Mouse (Mus musculus) frontal cortex, postnatal 14 days (tissue): ENCODE results near the gene Gm13288.
A peak's percentile ranks its signal among the peaks of the same experiment; 100 is the strongest.
"Not testable (repeated sequence)": the region's sequence is repeated elsewhere in the genome, so short reads cannot be mapped to it uniquely, and the experiment has no call there.

ENCODE experiments used
- DNase-seq, 2 experiments: peaks; one replicate each; pipeline ENCODE4 v3.0.0; 2022; ENCODE audit warnings: low spot score in 2 of 2

Gm13288 gene

DNA sequence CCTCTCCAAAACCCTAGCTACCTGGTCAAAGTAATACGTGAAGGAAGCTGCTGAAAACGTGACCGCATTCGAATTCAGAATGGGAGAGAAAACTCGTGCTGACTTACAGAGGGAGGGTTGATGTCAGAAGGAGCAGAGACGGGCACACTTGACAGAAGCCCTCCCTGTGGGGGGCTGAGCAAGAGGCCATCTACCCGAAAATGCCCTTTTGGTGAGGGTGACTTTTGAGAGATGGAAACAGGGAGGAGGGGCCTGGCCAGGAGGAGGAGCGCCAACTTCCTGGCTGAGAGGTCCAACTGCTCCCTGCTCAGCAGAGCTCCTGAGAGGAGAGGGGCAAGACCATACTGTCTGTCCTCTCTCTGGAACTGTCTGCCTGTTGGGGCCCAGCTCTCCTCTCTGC, at the start of gene Gm13288:
TSS of gene Gm13288 (plus strand) at position 301 of the 400 bp plus-strand sequence.
- not testable (repeated sequence) for DNase-seq

- peak in 1 of 2 experiments; percentile 6 for DNase-seq
These were observed 48.5 kb upstream of the Gm13288 start for GRCm38 (mm10) chr4:88756581-88757513.

GRCm38 (mm10) chr4:88757628-88758031, 47.7 kb upstream of the Gm13288 start:
- DNase-seq, result peak; percentile 91 to 95

DNA sequence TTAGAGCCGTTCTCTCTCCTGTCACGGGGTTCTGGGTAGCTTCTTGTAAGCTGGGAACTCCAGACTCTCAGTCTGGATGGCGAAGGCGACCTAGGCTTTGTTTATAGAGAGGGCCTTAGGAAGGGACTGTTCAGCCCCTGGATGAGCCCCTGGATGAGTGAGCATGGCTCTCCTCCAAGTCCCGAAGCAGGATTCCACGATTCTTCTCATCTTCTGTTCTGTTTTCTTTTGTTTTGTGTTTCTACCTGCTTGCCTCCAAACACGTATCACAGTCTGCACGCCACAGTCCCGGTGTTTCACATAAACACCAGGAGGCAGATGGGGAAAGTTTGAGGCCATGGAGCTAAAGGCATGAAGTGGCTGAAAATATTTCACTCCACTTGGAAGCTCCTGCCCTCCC, 46.6 kb upstream of the Gm13288 start:
- DNase-seq, result not testable (repeated sequence)

- DNase-seq, result peak; percentile 19 to 31
These were observed 45.6 kb upstream of the Gm13288 start, which contains the start of gene Gm13283 for GRCm38 (mm10) chr4:88759610-88760268. Gene Gm13283, plus strand, starts transcription at chr4:88760119.

GRCm38 (mm10) chr4:88760431-88760830, 44.9 kb upstream of the Gm13288 start:
- DNase-seq, result peak; percentile 32 to 47

GRCm38 (mm10) chr4:88761776-88762175, 43.6 kb upstream of the Gm13288 start:
- DNase-seq, result peak; percentile 76 to 78

DNA sequence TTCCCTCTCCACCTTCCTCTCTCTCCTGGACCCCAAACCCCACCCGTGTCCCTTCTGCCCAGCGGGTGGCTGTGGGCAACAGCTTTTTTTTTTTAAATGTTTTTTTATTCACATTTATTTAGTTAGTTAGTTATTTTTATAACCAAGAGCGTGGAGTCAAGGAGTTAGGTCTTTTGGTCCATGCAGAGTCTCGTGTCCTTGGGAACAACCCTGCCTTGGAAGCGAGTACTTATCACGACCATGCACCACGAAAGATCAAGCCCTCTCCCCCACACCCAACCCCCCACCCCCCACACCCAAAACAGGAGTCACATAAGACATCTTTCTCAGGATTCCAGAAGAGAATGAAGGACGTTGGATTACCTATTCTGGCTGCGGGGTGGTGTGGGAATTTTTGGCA, 43.0 kb upstream of the Gm13288 start:
- DNase-seq, result peak in 1 of 2 experiments; percentile 13

DNA sequence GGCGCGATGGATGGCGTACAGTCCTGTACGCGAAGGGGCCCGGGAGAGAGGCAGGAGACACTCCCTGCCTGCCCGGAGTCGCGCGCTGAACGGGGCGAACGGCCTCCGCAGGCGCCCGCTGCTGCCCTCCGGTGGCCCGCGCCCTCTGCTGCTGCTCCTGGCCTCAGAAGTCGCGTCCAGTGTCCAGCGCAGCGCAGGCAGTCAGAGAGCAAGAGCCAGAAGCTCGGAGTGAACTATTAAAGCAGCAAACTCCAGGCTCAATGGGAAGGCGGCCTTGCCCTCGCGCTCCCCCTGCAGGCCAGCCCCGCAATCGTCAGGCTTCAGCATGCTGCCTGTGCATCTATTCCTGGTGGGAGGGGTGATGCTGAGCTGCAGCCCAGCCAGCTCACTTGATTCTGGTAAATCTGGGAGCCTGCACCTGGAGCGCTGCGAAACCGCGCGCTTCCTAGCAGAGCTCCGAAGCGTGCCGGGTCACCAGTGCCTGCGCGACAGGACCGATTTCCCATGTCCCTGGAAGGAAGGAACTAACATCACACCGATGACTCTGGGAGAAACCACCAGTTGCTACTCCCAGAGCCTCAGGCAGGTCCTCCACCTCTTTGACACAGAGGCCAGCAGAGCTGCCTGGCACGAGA, 41.8 kb upstream of the Gm13288 start:
- peak; percentile 14 to 16 for DNase-seq

- DNase-seq, result not testable (repeated sequence)
These were observed 31.8 kb upstream of the Gm13288 start, which contains the start of gene Gm13290 for GRCm38 (mm10) chr4:88773534-88773933. Gene Gm13290, plus strand, starts transcription at chr4:88773834.

- not testable (repeated sequence) for DNase-seq
These were observed 28.7 kb upstream of the Gm13288 start, which contains the start of gene Gm13289 for GRCm38 (mm10) chr4:88776622-88777021. Gene Gm13289, plus strand, starts transcription at chr4:88776922.

DNA sequence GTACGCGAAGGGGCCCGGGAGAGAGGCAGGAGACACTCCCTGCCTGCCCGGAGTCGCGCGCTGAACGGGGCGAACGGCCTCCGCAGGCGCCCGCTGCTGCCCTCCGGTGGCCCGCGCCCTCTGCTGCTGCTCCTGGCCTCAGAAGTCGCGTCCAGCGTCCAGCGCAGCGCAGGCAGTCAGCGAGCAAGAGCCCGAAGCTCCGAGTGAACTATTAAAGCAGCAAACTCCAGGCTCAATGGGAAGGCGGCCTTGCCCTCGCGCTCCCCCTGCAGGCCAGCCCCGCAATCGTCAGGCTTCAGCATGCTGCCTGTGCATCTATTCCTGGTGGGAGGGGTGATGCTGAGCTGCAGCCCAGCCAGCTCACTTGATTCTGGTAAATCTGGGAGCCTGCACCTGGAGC, 25.8 kb upstream of the Gm13288 start, which contains the start of gene Gm13272:
TSS of gene Gm13272 (plus strand) at position 301 of the 400 bp plus-strand sequence.
- not testable (repeated sequence) for DNase-seq

- not testable (repeated sequence) for DNase-seq
These were observed 25.0 kb upstream of the Gm13288 start for GRCm38 (mm10) chr4:88780320-88780719.

DNA sequence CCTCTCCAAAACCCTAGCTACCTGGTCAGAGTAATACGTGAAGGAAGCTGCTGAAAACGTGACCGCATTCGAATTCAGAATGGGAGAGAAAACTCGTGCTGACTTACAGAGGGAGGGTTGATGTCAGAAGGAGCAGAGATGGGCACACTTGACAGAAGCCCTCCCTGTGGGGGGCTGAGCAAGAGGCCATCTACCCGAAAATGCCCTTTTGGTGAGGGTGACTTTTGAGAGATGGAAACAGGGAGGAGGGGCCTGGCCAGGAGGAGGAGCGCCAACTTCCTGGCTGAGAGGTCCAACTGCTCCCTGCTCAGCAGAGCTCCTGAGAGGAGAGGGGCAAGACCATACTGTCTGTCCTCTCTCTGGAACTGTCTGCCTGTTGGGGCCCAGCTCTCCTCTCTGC, 23.5 kb upstream of the Gm13288 start, which contains the start of gene Ifnz:
TSS of gene Ifnz (plus strand) at position 301 of the 400 bp plus-strand sequence.
- DNase-seq, result not testable (repeated sequence)

DNA sequence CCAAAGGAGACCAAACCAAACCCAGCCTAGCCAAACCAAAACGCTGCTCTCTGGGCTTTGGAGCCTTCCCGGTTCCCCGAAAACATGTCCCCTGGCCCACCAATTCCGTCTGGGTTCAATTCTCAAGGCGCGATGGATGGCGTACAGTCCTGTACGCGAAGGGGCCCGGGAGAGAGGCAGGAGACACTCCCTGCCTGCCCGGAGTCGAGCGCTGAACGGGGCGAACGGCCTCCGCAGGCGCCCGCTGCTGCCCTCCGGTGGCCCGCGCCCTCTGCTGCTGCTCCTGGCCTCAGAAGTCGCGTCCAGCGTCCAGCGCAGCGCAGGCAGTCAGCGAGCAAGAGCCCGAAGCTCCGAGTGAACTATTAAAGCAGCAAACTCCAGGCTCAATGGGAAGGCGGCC, 23.0 kb upstream of the Gm13288 start:
- DNase-seq, result not testable (repeated sequence)

- not testable (repeated sequence) for DNase-seq
These were observed 19.9 kb upstream of the Gm13288 start, which contains the start of gene Gm13276 for GRCm38 (mm10) chr4:88785409-88785808. Gene Gm13276, plus strand, starts transcription at chr4:88785709.

GRCm38 (mm10) chr4:88788402-88788801, 16.9 kb upstream of the Gm13288 start, which contains the start of gene Gm13277:
Gene Gm13277, plus strand, starts transcription at chr4:88788632.
- DNase-seq, result peak; percentile 27 to 63

DNA sequence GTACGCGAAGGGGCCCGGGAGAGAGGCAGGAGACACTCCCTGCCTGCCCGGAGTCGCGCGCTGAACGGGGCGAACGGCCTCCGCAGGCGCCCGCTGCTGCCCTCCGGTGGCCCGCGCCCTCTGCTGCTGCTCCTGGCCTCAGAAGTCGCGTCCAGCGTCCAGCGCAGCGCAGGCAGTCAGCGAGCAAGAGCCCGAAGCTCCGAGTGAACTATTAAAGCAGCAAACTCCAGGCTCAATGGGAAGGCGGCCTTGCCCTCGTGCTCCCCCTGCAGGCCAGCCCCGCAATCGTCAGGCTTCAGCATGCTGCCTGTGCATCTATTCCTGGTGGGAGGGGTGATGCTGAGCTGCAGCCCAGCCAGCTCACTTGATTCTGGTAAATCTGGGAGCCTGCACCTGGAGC, 14.1 kb upstream of the Gm13288 start, which contains the start of gene Gm13278:
TSS of gene Gm13278 (plus strand) at position 301 of the 400 bp plus-strand sequence.
- DNase-seq, result not testable (repeated sequence)

DNA sequence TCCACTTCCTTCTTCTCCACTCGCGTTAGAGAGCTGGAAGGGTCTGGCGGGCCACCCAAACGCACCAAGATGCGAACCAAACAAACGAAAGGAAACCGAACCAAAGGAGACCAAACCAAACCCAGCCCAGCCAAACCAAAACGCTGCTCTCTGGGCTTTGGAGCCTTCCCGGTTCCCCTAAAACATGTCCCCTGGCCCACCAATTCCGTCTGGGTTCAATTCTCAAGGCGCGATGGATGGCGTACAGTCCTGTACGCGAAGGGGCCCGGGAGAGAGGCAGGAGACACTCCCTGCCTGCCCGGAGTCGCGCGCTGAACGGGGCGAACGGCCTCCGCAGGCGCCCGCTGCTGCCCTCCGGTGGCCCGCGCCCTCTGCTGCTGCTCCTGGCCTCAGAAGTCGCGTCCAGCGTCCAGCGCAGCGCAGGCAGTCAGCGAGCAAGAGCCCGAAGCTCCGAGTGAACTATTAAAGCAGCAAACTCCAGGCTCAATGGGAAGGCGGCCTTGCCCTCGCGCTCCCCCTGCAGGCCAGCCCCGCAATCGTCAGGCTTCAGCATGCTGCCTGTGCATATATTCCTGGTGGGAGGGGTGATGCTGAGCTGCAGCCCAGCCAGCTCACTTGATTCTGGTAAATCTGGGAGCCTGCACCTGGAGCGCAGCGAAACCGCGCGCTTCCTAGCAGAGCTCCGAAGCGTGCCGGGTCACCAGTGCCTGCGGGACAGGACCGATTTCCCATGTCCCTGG, 11.2 kb upstream of the Gm13288 start, which contains the start of gene Gm13275:
TSS of gene Gm13275 (plus strand) at position 552 of the 740 bp plus-strand sequence.
- DNase-seq, result peak; percentile 70 to 76

DNA sequence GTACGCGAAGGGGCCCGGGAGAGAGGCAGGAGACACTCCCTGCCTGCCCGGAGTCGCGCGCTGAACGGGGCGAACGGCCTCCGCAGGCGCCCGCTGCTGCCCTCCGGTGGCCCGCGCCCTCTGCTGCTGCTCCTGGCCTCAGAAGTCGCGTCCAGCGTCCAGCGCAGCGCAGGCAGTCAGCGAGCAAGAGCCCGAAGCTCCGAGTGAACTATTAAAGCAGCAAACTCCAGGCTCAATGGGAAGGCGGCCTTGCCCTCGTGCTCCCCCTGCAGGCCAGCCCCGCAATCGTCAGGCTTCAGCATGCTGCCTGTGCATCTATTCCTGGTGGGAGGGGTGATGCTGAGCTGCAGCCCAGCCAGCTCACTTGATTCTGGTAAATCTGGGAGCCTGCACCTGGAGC, 8.2 kb upstream of the Gm13288 start, which contains the start of gene Gm13279:
TSS of gene Gm13279 (plus strand) at position 301 of the 400 bp plus-strand sequence.
- not testable (repeated sequence) for DNase-seq
